Mouse (Mus musculus) hindbrain, postnatal 0 days (tissue): ENCODE data around the gene Masp2. TPM values are rescaled to one million over a fixed set of nuclear protein-coding genes. Genes with fewer than 3 reads are reported as not detected.

ENCODE experiments used
- ATAC-seq: fragments of 200-750 bp; cut with Nextera tagmentation; 2 replicates; pipeline ENCODE4 v1.8.0; 2017; ENCODE audit warnings: mild to moderate bottlenecking, moderate TSS enrichment, moderate library complexity
- DNase-seq: peaks from one replicate; pipeline ENCODE4 v3.0.0-alpha.2; 2015; ENCODE audit warnings: low spot score
- H3K27ac ChIP-seq: fragments of 300-500 bp; sonication (generic); 2 replicates; pipeline ENCODE4 v1.5.1; 2014; ENCODE audit warnings: mild to moderate bottlenecking
- H3K27me3 ChIP-seq: fragments of 300-500 bp; sonication (generic); 2 replicates; pipeline ENCODE4 v1.6.1; 2014; ENCODE audit warnings: low read length, mixed read lengths; ENCODE audit not compliant: insufficient read depth
- H3K36me3 ChIP-seq: fragments of 300-500 bp; sonication (generic); 2 replicates; pipeline ENCODE4 v1.6.1; 2014; ENCODE audit warnings: low read length, mixed read lengths; ENCODE audit not compliant: insufficient read depth
- H3K4me1 ChIP-seq: fragments of 300-500 bp; sonication (generic); 2 replicates; pipeline ENCODE4 v1.6.1; 2014; ENCODE audit warnings: antibody characterized with exemption, low read length, mixed read lengths; ENCODE audit not compliant: insufficient read depth
- H3K4me2 ChIP-seq: fragments of 300-500 bp; sonication (generic); 2 replicates; pipeline ENCODE4 v1.6.1; 2014; ENCODE audit warnings: low read depth, mild to moderate bottlenecking, low read length, moderate library complexity, mixed read lengths
- H3K4me3 ChIP-seq: fragments of 300-500 bp; sonication (generic); 2 replicates; pipeline ENCODE4 v1.5.1; 2014; ENCODE audit warnings: low read length
- H3K9ac ChIP-seq: fragments of 300-500 bp; sonication (generic); replicated peaks from 2 replicates; pipeline ENCODE4 v1.6.1; 2014; ENCODE audit warnings: mild to moderate bottlenecking, low read length, moderate library complexity, mixed read lengths
- H3K9me3 ChIP-seq: fragments of 300-500 bp; sonication (generic); 2 replicates; pipeline ENCODE4 v1.6.1; 2016; ENCODE audit warnings: low read length, mixed read lengths
- CTCF ChIP-seq: IDR thresholded peaks from 2 replicates; pipeline ENCODE4 v1.5.1; 2016; ENCODE audit warnings: antibody characterized with exemption, control low read depth, low read depth
- WGBS: fragments of 180-500 bp; shearing (Covaris S2); extraction: QIAGEN DNeasy Blood & Tissue Kit; methylation state at CpG from one replicate; pipeline ENCODE4 v1.1.7; 2014; 5-methylcytosine and 5-hydroxymethylcytosine counted together
- polyA plus RNA-seq: library from polyadenylated mRNA; unstranded; fragments of >200 nt; fragmentation: Nextera tagmentation; extraction: Ambion mirVana; gene quantifications from 2 replicates; pipeline ENCODE4 v1.2.1, GENCODE M21; 2015
- total RNA-seq: library from RNA; depleted of rRNA; stranded (reverse); fragments of >200 nt; gene quantifications from 2 replicates; pipeline ENCODE4 v1.2.3, GENCODE M21; 2014

Gene Masp2
- total and polyA plus RNA-seq, 2 experiments from 2014 or later: 0.26 to 0.49 TPM

- WGBS: 87% methylated on average over 18 of the region's 18 CpGs
- Histone ChIP-seq H3K4me3 (no peak overlapping the region), H3K9me3 (no peaks in the 10 kb centered on the region), H3K36me3 (no peaks in the 10 kb centered on the region), H3K27me3 (no peaks in the 10 kb centered on the region), H3K4me2 (no peak overlapping the region), H3K4me1 (no peaks in the 10 kb centered on the region), H3K27ac (no peak overlapping the region), H3K9ac (no peak overlapping the region)
- peak; percentile 42 for DNase-seq
- peak; percentile 62 for TF ChIP-seq CTCF
- no peak for ATAC-seq
Observed at GRCm38 (mm10) chr4:148654701-148655398, 52.5 kb downstream of the Masp2 start.

GRCm38 (mm10) chr4:148656691-148657258 is 54.4 kb downstream of the Masp2 start:
- DNase-seq (no peak), ATAC-seq (no peak)
- TF ChIP-seq CTCF: no peak
- no peak overlapping the region for H3K9ac ChIP-seq
- H3K4me3 ChIP-seq: no peak overlapping the region
- WGBS: 33% methylated on average over 15 of the region's 15 CpGs
- no peaks in the 10 kb centered on the region for H3K27me3 ChIP-seq
- H3K27ac ChIP-seq: no peak overlapping the region
- H3K4me2 ChIP-seq: no peak overlapping the region
- no peaks in the 10 kb centered on the region for H3K9me3 ChIP-seq
- H3K36me3 ChIP-seq: no peaks in the 10 kb centered on the region
- no peaks in the 10 kb centered on the region for H3K4me1 ChIP-seq

- 83% methylated on average over 13 of the region's 13 CpGs for WGBS
- DNase-seq (no peak), ATAC-seq (no peak)
- Histone ChIP-seq H3K4me1 (no peaks in the 10 kb centered on the region), H3K9me3 (no peaks in the 10 kb centered on the region), H3K9ac (no peak overlapping the region), H3K36me3 (no peaks in the 10 kb centered on the region), H3K4me3 (no peak overlapping the region), H3K4me2 (no peak overlapping the region), H3K27me3 (no peaks in the 10 kb centered on the region), H3K27ac (no peak overlapping the region)
- TF ChIP-seq CTCF: no peak
Observed at GRCm38 (mm10) chr4:148657776-148658175, 55.4 kb downstream of the Masp2 start.

GRCm38 (mm10) chr4:148660174-148660573 is 57.8 kb downstream of the Masp2 start:
- ATAC-seq: no peak
- 67% methylated on average over 3 of the region's 3 CpGs for WGBS
- Histone ChIP-seq H3K4me3 (no peak overlapping the region), H3K27ac (no peak overlapping the region), H3K36me3 (no peaks in the 10 kb centered on the region), H3K4me1 (no peaks in the 10 kb centered on the region), H3K27me3 (no peaks in the 10 kb centered on the region), H3K9me3 (no peaks in the 10 kb centered on the region), H3K9ac (no peak overlapping the region), H3K4me2 (no peak overlapping the region)
- DNase-seq: no peak
- TF ChIP-seq CTCF: no peak

GRCm38 (mm10) chr4:148662168-148662965 is 60.0 kb downstream of the Masp2 start:
- WGBS: 33% methylated on average over 21 of the region's 21 CpGs
- peak; percentile 81 for DNase-seq
- Histone ChIP-seq H3K4me3 (no peak overlapping the region), H3K9ac (no peak overlapping the region), H3K27me3 (no peaks in the 10 kb centered on the region), H3K27ac (no peak overlapping the region), H3K4me2 (peak overlapping the region; percentile 10; the same call in 1 of the 2 replicates), H3K4me1 (no peaks in the 10 kb centered on the region), H3K9me3 (no peaks in the 10 kb centered on the region), H3K36me3 (no peaks in the 10 kb centered on the region)
- peak; percentile 50; the same call in 1 of the 2 replicates for ATAC-seq
- peak; percentile 91 for TF ChIP-seq CTCF

- H3K4me2 ChIP-seq: no peak overlapping the region
- no peak overlapping the region for H3K4me3 ChIP-seq
- H3K36me3 ChIP-seq: no peaks in the 10 kb centered on the region
- H3K9ac ChIP-seq: no peak overlapping the region
- no peaks in the 10 kb centered on the region for H3K9me3 ChIP-seq
- ATAC-seq (no peak), DNase-seq (no peak)
- no peaks in the 10 kb centered on the region for H3K27me3 ChIP-seq
- WGBS: 70% methylated on average over 7 of the region's 7 CpGs
- TF ChIP-seq CTCF: no peak
- H3K4me1 ChIP-seq: no peaks in the 10 kb centered on the region
- no peak overlapping the region for H3K27ac ChIP-seq
Observed at GRCm38 (mm10) chr4:148663326-148663725, 61.0 kb downstream of the Masp2 start.
